Mouse (Mus musculus) erythroblast, embryonic 14.5 days (primary cell): ENCODE measurements around the gene Znrf4.

Source experiments
- GATA1 ChIP-seq: IDR thresholded peaks from 2 replicates; pipeline ENCODE4 v1.6.1; 2012; ENCODE audit warnings: low read length, inconsistent platforms, mixed read lengths
- TAL1 ChIP-seq: IDR thresholded peaks from 3 replicates; pipeline ENCODE4 v1.6.1; 2012; ENCODE audit warnings: low read length, inconsistent platforms, mixed read lengths

GRCm38 (mm10) chr17:56470571-56470970 is 41.7 kb downstream of the Znrf4 start:
- no peak for TF ChIP-seq TAL1
- no peak for TF ChIP-seq GATA1
